Mouse (Mus musculus): ENCODE results near the gene Colq. TPM values are rescaled to one million over a fixed set of nuclear protein-coding genes. Genes with fewer than 3 reads are reported as not detected.

The Colq gene
- polyA plus RNA-seq, 1 experiment from 2014 or later, result 0.49 TPM

DNA sequence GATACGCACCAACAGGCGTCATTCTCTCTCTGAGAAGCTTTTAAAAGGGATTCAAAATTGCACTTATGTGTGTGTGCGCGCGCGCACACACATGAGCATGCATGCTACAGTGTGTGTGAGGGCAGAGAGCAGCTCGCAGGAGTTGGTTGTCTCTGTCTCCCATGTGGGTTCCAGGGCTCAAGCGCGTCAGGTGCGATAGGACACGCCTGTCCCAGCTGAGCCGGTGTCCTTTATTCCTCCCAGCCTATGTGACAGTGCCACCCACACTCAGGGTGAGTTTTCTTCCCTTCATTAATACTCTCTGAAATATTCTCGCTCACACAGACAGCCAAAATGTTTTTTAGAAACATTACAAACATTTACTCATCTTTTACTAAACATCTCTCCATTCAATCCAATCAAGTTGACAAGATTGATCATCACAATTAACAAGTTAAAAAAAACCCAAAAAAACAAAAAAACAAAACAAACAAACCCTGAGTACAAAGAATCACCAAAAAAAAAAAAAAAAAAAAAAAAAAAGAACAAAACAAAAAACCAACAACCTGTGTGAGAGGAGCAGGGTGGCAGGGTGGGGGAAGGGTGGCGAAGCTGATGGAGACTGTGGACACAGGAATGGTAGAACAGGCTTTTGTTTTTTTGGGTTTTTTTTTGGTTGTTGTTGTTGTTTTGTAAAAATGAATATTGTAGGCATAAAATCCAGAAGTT, 10.9 kb upstream of the Colq start:
- Histone ChIP-seq H3K4me1 (replicated peaks) (no peaks in the 10 kb centered on the region), H3K36me3 (no peaks in the 10 kb centered on the region), H3K27me3 (no peaks in the 10 kb centered on the region), H3K4me3 (no peak overlapping the region), H3K9ac (no peak overlapping the region), H3K27ac (replicated peaks) (no peak overlapping the region), H3K4me2 (no peak overlapping the region), H3K9me3 (no peaks in the 10 kb centered on the region)
- 94% methylated on average over 14 of the region's 14 CpGs for WGBS
- no peak for ATAC-seq (ENCODE audit: low FRiP score, low read depth)

DNA sequence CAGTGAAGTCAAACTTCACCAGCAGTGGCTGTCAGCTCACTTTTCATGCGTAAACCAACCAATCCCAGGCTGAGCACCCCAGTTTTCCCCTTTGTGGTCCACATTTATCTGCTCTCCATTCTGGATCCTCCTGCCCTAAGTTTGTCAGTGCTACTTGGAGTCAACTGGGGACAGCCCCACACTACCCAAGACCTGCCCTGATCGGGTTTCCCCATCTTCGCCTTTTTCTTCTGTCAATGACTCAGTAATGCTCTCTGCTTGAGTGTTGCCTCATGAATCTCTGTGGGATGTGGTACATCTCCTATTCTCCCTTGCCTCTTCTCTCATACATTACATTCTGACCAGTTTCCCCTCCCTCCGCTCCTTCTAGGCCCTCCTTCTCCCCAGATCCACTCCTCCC, 6.3 kb upstream of the Colq start:
- Histone ChIP-seq H3K36me3 (no peaks in the 10 kb centered on the region), H3K9me3 (no peaks in the 10 kb centered on the region), H3K27ac (replicated peaks) (no peak overlapping the region), H3K27me3 (no peaks in the 10 kb centered on the region), H3K4me3 (no peak overlapping the region), H3K4me2 (no peak overlapping the region), H3K4me1 (replicated peaks) (no peaks in the 10 kb centered on the region), H3K9ac (no peak overlapping the region)
- 94% methylated on average over 4 of the region's 4 CpGs for WGBS
- ATAC-seq (ENCODE audit: low FRiP score, low read depth), result no peak

DNA sequence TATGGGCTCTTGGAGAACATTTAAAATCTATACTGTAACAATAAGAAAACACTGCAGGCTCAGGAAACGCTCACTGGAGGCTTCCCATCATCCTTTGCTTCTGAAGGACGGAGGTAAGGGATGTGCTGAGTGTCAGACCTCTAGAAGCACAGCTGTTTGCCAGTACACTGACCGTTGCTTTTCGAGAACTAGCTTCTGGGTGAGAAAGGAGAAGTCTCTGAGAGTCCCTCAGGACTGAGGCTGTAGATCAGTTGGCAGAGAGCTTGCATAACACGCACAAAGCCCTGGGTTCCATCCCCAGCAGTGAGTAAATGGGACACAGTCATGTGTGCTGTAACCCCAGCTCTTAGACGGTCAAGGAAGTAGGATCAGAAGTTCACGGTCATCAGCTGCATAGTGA, 5.3 kb upstream of the Colq start:
- 87% methylated on average over 7 of the region's 7 CpGs for WGBS
- no peak overlapping the region for H3K9ac ChIP-seq

DNA sequence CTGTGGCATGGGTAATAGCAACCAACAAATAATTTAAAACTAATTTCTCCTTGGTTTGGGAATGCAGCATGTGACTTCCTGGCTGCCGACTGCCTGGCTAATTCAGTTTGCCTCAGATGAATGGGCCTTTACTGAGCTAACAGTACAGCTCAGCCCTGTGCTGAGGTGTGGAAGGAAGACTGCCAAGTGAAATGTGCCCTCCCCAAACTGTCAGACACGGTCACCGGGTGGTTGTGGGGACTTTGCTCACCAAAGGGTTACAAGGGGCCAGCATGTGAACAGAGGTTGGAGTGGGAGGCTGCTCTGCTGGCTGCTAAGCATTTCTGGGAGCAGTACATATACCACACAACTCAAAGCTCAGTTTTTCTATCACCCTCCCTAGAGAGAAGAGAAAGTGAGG, 3.5 kb upstream of the Colq start:
- no peak overlapping the region for H3K4me2 ChIP-seq
- H3K4me3 ChIP-seq, result no peak overlapping the region
- no peak overlapping the region for H3K9ac ChIP-seq
- no peaks in the 10 kb centered on the region for H3K36me3 ChIP-seq
- H3K9me3 ChIP-seq, result no peaks in the 10 kb centered on the region
- H3K27me3 ChIP-seq, result no peaks in the 10 kb centered on the region
- no peak overlapping the region for H3K27ac ChIP-seq (replicated peaks)
- no peak for ATAC-seq (ENCODE audit: low FRiP score, low read depth)
- no peaks in the 10 kb centered on the region for H3K4me1 ChIP-seq (replicated peaks)
- 72% methylated on average over 3 of the region's 3 CpGs for WGBS

More for the DNA sequence above, 5.3 kb upstream of the Colq start:
- H3K9me3 ChIP-seq, result no peaks in the 10 kb centered on the region
- H3K36me3 ChIP-seq, result no peaks in the 10 kb centered on the region
- no peaks in the 10 kb centered on the region for H3K4me1 ChIP-seq (replicated peaks)
- no peak for ATAC-seq (ENCODE audit: low FRiP score, low read depth)
- H3K27me3 ChIP-seq, result no peaks in the 10 kb centered on the region
- H3K27ac ChIP-seq (replicated peaks), result no peak overlapping the region
- H3K4me3 ChIP-seq, result no peak overlapping the region
- no peak overlapping the region for H3K4me2 ChIP-seq

DNA sequence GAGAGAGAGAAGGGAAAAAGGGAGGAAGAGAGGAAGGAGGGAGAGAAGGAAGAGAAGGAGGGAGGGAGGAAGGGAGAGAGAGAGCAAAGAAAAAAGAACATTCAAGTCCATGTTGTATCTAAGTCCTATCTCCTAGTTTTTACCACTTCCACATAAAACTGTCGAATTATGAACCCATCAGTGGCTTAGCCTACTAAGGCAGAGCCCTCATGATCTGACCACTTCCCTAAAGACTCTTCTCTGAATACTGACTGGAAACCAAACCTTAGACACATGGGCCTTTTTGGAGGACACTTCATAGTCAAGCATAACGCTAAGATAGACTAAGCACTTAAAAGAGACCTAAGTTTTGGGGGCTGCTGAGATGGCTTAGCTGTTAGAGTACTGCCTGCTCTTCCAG, 1.9 kb upstream of the Colq start:
- no peak overlapping the region for H3K27ac ChIP-seq (replicated peaks)
- no peaks in the 10 kb centered on the region for H3K27me3 ChIP-seq
- no peaks in the 10 kb centered on the region for H3K4me1 ChIP-seq (replicated peaks)
- no peak overlapping the region for H3K4me2 ChIP-seq
- no peak overlapping the region for H3K4me3 ChIP-seq
- no peaks in the 10 kb centered on the region for H3K36me3 ChIP-seq
- H3K9ac ChIP-seq, result no peak overlapping the region
- ATAC-seq (ENCODE audit: low FRiP score, low read depth), result no peak
- 76% methylated on average over 2 of the region's 2 CpGs for WGBS
- H3K9me3 ChIP-seq, result no peaks in the 10 kb centered on the region

DNA sequence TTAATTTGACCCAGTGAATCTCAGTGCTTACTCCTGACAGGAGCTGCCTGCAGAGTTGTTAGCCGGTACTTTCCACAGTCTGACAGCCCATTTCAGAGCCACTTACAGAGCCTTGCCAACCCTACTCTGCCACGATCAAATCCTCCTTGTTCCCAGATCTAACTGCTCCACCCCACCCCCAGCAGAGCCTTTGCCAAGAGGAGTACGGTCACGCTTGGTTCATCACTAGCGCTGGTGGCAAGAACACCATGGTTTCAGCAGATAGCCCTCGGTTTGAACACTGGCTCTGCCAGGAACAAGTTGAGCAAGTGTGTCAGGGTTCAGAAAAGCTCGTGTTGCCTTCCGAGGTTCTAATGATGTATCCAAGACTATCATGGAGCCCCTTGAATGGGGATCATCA, 4.7 kb downstream of the Colq start:
- no peak overlapping the region for H3K9ac ChIP-seq
- H3K27ac ChIP-seq (replicated peaks), result no peak overlapping the region
- no peaks in the 10 kb centered on the region for H3K4me1 ChIP-seq (replicated peaks)
- no peak overlapping the region for H3K4me3 ChIP-seq
- no peaks in the 10 kb centered on the region for H3K36me3 ChIP-seq
- no peaks in the 10 kb centered on the region for H3K27me3 ChIP-seq
- WGBS, result 77% methylated on average over 8 of the region's 8 CpGs
- no peaks in the 10 kb centered on the region for H3K9me3 ChIP-seq
- no peak for ATAC-seq (ENCODE audit: low FRiP score, low read depth)
- no peak overlapping the region for H3K4me2 ChIP-seq

DNA sequence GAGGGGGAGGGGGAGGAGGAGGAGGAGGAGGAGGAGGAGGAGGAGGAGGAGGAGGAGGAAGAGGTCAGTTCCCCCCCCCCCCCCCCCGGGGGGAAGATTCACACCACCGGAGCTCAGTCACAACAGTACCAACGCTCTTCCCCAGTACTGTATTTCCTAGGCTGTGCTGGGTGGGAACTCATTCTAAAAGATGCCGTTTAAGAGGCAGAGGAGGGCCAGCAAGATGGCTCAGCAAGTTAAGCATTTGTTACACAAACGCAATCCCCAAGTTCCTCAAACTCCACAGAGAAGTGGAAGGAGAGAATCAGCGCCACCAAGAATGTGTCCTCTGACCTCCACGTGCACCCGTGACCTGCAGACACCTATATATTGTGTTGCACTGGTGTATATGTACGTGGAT, 8.1 kb downstream of the Colq start:
- WGBS, result 87% methylated on average over 8 of the region's 9 CpGs

DNA sequence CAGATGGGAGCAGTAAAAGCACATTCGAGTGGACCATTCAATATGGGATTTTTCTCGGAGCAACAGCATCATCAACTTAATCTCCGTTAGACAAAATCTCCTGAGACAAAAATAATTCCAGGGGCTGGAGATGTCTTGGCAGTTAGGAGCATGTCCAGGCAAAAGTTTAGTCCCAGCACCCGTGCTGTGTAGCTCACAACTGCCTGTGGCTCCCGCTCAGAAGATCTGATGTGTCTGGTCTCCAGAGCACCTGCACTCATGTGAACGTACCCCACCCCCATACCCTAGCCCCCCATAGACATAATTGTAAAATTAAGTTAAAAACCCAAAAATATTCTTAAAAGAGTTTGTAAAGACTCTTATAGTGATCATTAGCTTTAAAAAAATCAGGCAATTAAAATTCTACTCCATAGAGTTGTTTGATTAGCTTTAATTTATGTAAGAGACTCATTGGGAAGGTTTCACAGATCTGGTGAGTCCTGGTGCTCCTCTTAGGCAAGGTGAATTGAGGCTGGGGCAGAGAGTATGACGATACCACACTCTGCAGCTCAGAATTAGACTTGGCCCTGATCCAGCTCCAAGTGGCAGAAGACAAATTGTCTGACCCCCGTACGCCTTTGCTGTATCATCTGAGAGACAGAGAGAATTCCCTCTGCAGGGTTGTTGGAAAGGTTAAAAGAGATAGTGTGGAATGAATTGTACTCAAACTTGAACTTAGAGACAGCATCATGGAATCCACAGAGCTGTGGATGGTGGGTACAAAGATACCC, 13.0 kb downstream of the Colq start:
- Histone ChIP-seq H3K27me3 (no peaks in the 10 kb centered on the region), H3K4me3 (no peak overlapping the region), H3K4me1 (replicated peaks) (no peaks in the 10 kb centered on the region), H3K36me3 (no peaks in the 10 kb centered on the region), H3K4me2 (no peak overlapping the region), H3K9me3 (no peaks in the 10 kb centered on the region), H3K27ac (replicated peaks) (no peak overlapping the region), H3K9ac (no peak overlapping the region)
- 62% methylated on average over 9 of the region's 9 CpGs for WGBS
- no peak for ATAC-seq (ENCODE audit: low FRiP score, low read depth)

More for the DNA sequence above, 8.1 kb downstream of the Colq start:
- no peaks in the 10 kb centered on the region for H3K9me3 ChIP-seq
- ATAC-seq (ENCODE audit: low FRiP score, low read depth), result no peak
- no peaks in the 10 kb centered on the region for H3K27me3 ChIP-seq
- H3K9ac ChIP-seq, result no peak overlapping the region
- H3K4me1 ChIP-seq (replicated peaks), result no peaks in the 10 kb centered on the region
- H3K4me3 ChIP-seq, result no peak overlapping the region
- no peak overlapping the region for H3K4me2 ChIP-seq
- H3K36me3 ChIP-seq, result no peaks in the 10 kb centered on the region
- no peak overlapping the region for H3K27ac ChIP-seq (replicated peaks)

DNA sequence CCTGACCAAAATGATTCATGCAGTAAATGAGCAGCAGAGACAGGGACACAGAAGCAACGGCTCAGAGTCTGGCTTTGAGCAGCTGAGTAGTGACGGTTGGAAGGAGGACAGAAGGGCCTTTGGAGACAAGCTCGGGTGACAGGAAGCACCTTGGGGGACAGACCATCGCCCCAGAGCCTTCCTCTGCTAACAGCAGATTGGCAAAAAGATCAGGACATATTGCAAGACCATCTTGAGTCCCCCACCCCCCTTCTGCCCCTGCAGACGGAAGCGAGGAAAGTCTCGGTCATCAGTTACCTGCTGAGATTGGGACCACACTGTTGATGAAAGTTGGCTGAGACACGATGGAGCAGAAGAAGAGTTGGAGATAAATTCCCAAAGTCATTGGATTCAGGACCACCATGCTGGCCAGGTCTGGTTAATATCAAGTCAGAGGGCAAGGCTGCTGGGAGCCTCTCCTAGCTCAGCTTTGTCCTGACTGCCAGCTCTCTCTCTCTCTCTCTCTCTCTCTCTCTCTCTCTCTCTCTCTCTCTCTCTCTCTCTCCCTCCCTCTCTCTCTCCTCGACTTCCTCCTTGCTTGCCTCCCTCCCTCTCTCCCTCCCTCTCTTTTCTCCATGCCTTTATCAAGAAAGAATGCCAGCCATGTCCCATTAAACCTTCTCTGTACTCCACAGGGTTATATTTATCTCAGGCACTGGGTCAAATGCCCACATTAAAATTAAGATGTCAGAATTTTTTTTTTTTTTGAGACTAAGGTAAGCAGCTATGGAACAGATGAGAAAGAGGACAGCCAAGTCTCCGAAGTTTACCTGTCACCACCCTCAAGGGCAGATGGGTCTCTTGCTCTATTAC, 14.1 kb downstream of the Colq start:
- no peaks in the 10 kb centered on the region for H3K27me3 ChIP-seq
- no peak overlapping the region for H3K9ac ChIP-seq
- H3K27ac ChIP-seq (replicated peaks), result no peak overlapping the region
- ATAC-seq (ENCODE audit: low FRiP score, low read depth), result no peak
- no peaks in the 10 kb centered on the region for H3K4me1 ChIP-seq (replicated peaks)
- H3K4me2 ChIP-seq, result no peak overlapping the region
- no peaks in the 10 kb centered on the region for H3K36me3 ChIP-seq
- 59% methylated on average over 10 of the region's 10 CpGs for WGBS
- H3K9me3 ChIP-seq, result no peaks in the 10 kb centered on the region
- H3K4me3 ChIP-seq, result no peak overlapping the region

DNA sequence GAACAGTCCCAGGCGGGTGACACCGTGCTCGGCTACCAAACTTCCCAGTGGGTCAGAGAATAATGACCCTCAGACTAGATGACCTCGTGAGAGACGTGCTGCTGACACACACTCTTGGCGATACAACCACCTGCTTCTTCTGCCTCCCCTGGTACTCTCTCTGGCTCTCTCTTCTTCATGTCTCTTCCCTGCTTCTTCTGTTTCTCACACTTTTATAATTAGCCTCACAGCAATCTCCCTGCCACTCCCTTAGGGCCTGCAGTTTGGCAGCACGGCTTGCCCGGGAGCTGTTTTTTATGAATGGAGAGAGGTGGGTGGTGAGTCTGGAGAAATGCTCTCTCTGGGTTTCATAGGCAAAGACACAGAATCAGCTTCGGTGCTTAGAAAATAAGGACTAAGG, 15.3 kb downstream of the Colq start:
- no peak for ATAC-seq (ENCODE audit: low FRiP score, low read depth)
- WGBS, result 79% methylated on average over 9 of the region's 9 CpGs
- H3K4me2 ChIP-seq, result no peak overlapping the region

DNA sequence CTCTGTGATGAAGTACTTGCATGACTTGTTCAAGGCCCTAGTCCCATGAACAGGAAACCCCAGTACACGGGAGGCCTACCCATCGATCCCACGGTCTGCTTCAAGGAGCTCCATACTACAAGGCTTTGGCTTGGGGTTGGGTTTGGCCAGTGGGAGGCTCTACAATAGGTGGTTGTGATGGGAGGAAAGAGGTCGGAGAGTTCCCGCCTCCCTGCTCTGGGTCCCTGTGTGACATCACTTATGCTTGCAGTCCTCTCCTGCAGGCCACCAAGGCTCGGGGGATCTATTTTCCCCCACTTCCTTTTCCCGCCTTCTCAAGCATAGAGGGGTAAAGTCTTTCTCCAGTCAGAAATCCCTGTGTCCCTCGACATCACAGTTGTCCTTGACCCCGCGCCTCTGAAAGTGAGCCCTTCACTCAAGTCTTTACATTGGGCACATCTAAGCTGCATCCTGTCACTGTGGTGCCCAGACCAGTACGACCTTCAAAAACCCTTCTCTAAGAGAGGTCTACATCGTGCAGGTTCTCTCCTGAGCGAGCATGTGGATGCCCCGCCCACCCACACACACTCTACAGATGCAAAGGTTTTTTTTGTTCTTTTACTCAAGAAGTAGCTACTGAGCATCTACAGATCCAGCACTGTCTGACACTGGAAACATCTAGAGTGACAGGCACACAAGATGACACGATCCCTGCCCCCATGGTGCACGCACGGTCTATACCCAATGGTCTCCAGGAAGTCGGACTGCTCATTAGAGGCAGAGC, 16.1 kb downstream of the Colq start:
- H3K4me2 ChIP-seq, result no peak overlapping the region
- no peak for ATAC-seq (ENCODE audit: low FRiP score, low read depth)
- no peaks in the 10 kb centered on the region for H3K27me3 ChIP-seq
- no peak overlapping the region for H3K4me3 ChIP-seq
- no peaks in the 10 kb centered on the region for H3K9me3 ChIP-seq
- no peaks in the 10 kb centered on the region for H3K4me1 ChIP-seq (replicated peaks)
- no peak overlapping the region for H3K9ac ChIP-seq
- H3K36me3 ChIP-seq, result no peaks in the 10 kb centered on the region
- H3K27ac ChIP-seq (replicated peaks), result no peak overlapping the region
- WGBS, result 94% methylated on average over 18 of the region's 18 CpGs

More for the DNA sequence above, 15.3 kb downstream of the Colq start:
- H3K4me1 ChIP-seq (replicated peaks), result no peaks in the 10 kb centered on the region
- H3K27me3 ChIP-seq, result no peaks in the 10 kb centered on the region
- no peaks in the 10 kb centered on the region for H3K36me3 ChIP-seq
- no peak overlapping the region for H3K9ac ChIP-seq
- H3K9me3 ChIP-seq, result no peaks in the 10 kb centered on the region
- no peak overlapping the region for H3K27ac ChIP-seq (replicated peaks)
- no peak overlapping the region for H3K4me3 ChIP-seq
